Mouse (Mus musculus): ENCODE data around the gene Ift88.
"Not testable (repeated sequence)": the region's sequence is repeated elsewhere in the genome, so short reads cannot be mapped to it uniquely, and the experiment has no call there.

Gene Ift88

DNA sequence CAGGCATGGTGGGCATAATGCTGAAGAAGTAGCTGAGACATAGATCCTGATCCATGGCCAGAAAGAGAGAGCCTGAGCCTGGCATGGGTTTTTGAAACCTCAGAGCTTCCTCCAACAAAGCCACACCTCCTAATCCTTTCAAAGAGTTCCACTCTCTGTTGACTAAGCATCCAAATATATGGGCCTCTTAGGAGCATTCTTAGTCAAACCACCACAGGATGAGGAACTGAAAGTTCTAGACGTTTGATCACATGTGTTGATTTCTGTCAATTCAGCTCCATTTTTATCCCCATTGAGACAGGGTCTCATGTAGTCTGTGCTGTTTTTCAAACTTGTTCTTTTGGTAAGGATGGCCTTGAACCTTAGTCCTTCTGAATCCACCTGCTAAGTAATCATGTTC lies 28.7 kb downstream of the Ift88 start:
- DNase-seq (ENCODE audit: low read depth, low spot score): no peak

DNA sequence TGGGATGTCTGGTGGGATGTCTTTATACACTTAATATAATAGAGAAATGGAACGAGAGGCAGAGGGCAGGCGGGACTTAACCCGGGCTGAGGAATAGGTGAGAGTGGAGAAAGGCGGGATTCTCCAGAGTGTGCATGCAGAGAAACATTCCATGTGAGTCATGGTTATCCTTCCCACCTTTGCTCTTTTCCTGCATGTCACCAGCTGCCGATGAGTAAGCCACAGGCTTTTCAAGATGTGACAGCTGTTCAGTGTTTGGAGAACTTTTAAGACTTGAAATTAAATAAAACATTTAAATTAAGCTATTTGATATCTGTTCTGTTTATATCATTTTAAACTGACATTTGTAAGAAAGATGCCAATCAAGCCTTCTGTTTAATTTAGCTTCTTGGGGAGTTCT lies 36.0 kb downstream of the Ift88 start:
- DNase-seq (ENCODE audit: low read depth, low spot score): no peak

GRCm38 (mm10) chr14:57460326-57460725 lies 36.5 kb downstream of the Ift88 start:
- not testable (repeated sequence) for DNase-seq (ENCODE audit: low read depth, low spot score)

DNA sequence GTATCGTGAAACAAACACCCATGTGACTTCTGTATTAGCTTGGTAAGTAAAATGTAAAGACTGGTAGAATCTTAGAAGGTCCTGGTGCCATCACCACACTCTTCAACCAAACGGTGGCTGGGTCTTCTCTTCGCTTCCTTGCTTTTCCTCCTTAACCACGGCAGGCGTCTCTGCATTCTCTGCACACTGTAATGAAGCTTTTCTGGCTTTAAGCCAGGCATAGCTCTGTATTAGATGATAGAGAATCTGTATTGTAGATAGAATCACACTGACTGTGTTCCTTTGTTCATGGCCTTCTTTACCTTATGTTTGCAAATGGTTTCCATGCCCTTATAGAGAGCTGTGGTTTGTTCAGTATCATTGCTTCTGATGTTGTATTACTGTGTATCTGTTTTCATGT lies 39.0 kb downstream of the Ift88 start:
- no peak for DNase-seq (ENCODE audit: low read depth, low spot score)

DNA sequence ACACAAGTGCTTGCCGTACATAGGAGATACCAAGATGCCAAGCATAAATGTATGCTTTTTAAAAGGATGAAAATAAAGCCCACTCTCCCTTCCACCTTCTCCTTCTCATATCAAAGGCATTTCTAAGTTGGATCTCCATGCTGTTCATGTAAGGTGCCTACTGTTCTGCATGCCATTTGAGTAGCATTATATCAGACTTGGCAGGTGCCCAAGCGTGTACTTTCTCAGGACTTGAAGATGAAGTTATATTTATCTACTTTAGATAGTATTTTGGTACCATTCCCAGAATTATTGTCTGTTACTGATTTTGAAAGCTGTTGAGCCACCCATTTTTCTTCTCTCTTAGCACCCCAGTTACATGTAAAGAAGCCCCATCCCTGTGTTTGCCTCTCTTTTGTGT lies 51.2 kb downstream of the Ift88 start:
- DNase-seq (ENCODE audit: low read depth, low spot score): no peak

DNA sequence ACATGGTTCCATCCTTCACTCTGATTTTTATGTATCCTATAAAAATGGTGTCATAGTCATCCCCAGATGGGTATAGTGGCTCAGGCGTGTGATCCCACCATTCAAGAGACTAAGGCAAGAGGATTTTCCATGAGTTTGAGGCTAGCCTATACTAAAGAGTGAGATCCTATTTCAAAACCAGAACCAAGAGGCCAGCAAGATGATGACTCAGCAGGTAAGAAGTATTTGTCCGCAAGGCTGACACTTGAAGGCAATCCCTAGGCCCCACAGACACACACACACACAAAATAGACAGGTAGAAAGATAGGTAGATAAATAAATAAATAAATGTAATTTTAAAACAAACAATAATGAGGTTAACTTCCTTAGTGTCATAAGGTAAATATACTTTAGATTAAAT lies 58.4 kb downstream of the Ift88 start:
- no peak for DNase-seq (ENCODE audit: low read depth, low spot score)

DNA sequence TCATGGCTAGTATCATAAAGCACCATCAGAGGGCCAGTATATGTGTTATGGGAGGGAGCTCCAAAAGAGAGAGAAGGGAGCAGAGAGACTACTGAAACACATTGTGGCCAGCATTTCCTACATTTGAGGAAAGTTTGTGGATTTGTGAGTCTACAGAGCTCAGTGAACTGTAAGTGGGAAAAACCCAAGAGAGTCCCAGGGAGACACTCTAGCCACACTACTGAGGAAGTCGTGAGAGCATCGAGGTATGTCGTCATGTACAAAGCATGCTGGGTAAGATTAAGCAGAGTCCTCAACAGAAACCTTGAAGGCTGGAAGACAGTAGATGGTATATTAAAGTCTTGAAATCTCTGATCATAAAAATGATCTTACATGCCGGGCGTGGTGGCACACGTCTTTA lies 60.3 kb downstream of the Ift88 start:
- DNase-seq (ENCODE audit: low read depth, low spot score): no peak

DNA sequence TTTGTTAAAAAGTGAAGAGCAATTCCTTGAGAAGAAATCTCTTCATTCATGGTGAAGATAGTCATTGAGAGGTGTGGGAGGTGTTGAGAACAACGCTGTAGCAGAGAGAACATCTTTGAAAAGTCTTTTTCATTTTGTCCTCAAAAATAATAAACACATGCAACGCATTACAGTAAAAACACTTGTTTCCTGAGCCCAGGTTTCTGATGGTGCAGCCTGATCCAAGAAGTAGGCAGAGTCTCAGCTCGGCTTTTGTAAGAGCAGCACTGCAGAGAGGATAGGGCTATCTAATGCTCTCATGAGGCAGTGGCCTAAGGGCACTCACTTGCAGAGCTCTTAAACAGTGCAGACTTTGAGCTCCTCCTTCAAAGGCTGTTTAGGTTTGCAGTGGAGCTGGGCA lies 65.8 kb downstream of the Ift88 start:
- no peak for DNase-seq (ENCODE audit: low read depth, low spot score)

- DNase-seq (ENCODE audit: low read depth, low spot score): no peak
Observed at GRCm38 (mm10) chr14:57493840-57494239, 70.0 kb downstream of the Ift88 start.

- no peak for DNase-seq (ENCODE audit: low read depth, low spot score)
Observed at GRCm38 (mm10) chr14:57503729-57504128, 79.9 kb downstream of the Ift88 start.

GRCm38 (mm10) chr14:57509554-57509953 lies 85.7 kb downstream of the Ift88 start:
- DNase-seq (ENCODE audit: low read depth, low spot score): no peak

GRCm38 (mm10) chr14:57515156-57515762 lies 91.4 kb downstream of the Ift88 start:
- no peak for DNase-seq (ENCODE audit: low read depth, low spot score)

GRCm38 (mm10) chr14:57517001-57517400 lies 93.1 kb downstream of the Ift88 start:
- DNase-seq (ENCODE audit: low read depth, low spot score): no peak

DNA sequence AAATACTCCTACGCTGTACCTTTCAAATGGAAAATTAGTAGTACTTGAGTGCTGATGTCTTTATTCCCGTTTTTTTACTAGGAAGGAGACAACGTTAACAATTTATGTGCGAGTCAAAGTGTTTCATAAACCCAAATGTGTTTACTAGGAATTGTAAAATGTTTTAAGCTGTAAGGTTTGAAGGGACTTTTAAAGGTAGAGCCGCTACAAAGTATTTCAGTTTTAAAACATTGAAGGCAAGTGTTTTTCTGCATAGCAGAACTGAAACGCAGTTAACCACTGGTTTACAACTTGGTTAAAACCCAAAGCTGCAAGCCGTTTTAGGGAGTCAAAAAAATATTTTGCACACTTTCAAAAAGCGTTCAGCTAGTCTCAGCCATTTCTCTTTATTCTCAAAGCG lies 99.9 kb downstream of the Ift88 start:
- DNase-seq (ENCODE audit: low read depth, low spot score): no peak

DNA sequence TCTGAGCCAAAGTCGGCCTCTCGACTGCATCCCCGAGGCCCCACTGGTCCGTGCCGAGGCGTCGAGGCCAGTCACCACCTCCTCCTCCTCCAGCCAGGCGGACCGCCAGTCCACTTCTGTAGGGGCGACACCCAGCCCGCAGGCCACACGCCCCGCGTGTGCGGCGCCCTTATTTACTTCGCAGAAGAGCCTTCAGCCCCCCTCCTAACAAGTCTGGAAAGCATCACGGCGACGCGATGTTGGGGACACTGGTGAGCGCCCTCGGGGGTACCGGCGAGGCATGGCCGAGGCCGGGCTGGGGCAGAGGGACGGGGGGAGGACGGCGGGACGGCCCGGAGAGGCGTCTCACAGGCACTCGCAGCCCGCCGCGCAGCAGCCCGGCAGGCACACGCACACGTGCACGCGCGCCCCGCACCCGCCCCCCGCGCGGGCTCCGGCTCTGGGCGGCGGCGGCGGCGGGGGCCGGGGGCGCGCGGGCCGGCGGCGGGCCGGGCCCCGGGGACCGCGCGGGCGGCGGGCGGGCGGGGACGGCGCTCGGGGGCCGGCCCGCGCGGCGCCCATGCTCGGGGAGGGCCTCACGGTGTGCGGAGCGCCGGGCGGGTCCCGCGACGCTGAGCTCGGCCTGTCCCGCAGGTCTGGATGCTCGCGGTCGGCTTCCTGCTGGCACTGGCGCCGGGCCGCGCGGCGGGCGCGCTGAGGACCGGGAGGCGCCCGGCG lies 101.0 kb downstream of the Ift88 start, which contains the start of gene Il17d:
Gene Il17d, plus strand, starts transcription at position 107 of the 717 bp plus-strand sequence.
- DNase-seq (ENCODE audit: low read depth, low spot score): no peak

DNA sequence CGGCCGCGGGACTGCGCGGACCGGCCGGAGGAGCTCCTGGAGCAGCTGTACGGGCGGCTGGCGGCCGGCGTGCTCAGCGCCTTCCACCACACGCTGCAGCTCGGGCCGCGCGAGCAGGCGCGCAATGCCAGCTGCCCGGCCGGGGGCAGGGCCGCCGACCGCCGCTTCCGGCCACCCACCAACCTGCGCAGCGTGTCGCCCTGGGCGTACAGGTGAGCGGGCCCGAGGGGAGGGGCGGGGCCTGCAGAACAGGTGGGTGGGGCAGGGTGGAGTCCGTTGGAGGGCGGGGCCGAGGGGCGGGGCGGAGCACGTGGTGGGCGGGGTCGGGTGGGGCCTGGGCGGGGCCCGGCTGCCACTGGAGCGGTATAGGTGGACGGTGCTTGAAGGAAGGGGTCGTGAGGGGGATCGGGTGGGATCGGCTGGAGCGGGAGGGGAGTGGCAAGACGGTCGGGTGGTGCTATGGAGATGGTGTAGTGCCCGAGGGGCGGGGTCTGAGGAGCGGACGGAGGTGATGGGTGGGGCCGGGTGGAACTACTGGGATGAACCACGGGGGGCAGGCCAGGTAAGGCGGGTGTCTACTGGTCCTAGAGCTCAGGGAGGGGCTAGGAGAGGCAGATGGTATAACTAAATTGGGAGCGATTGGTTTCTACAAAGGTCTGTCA lies 101.7 kb downstream of the Ift88 start:
- DNase-seq (ENCODE audit: low read depth, low spot score): no peak

DNA sequence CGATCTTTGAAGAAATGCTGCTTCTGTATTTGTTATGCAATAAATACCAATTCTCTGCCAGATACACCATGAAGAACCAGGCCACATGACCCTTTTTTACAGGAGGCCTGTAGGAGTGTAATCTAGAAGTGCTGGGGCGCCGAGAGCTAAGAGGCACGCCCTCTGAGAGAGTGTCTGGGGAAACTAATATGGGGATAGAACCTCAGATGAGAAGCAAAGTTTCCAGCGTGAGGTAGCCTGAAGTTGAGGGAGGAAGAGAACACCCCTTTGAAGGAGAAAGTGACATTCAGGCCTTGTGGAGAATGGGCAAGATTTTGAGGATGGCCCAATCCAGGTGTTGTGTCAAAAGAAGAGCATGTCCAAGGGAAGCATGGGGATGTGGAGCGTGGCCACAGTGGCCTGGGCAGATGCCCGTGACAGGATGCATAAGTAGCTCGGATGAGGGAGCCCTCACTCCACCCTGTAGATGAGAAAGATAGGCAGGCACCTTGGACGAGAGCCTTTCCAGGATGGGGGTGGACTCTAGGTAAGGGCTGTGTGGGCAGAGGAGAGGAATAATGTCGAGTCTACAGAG lies 102.3 kb downstream of the Ift88 start:
- DNase-seq (ENCODE audit: low read depth, low spot score): no peak

- DNase-seq (ENCODE audit: low read depth, low spot score): no peak
Observed at GRCm38 (mm10) chr14:57527122-57527521, 103.3 kb downstream of the Ift88 start.

GRCm38 (mm10) chr14:57527598-57527997 lies 103.7 kb downstream of the Ift88 start:
- no peak for DNase-seq (ENCODE audit: low read depth, low spot score)

- DNase-seq (ENCODE audit: low read depth, low spot score): no peak
Observed at GRCm38 (mm10) chr14:57529086-57529785, 105.4 kb downstream of the Ift88 start.

DNA sequence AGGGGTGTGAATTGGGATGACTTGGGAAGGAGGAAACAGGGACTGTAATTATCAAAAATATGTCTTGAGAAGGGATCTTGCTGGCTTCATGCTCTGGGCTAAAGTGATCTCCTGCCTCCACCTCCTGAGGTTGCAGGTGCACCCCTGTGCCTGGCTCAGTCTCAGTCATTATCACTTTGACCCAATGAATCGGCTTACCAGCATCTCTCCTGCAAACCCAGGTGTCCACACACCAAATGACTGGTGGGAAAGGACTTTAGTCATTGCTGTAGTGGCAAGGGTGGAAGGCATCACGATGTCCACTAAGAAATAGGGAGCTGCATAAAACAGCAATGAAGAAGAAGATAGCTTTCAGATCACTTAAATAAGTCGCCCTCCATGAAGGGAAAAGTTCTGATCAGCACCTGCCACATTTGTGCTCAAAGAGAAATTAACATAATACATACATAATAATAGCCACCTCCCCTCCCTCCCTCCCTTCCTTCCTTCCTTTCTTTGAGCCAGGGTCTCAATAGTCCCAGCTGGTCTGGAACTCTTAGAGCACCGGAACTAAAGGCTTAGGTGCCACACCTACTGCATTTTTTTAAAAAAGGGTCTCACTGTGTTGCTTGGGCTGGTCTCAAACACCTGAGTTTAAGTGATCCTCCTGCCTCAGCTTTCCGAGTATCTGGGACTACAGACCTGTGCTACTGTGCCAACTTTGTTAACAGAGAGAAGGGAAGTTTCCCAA lies 106.1 kb downstream of the Ift88 start:
- DNase-seq (ENCODE audit: low read depth, low spot score): no peak
